Mouse (Mus musculus) thymus, postnatal 25 days (tissue): Measurements from ENCODE around the gene Tulp3.
"Not testable (repeated sequence)": the region's sequence is repeated elsewhere in the genome, so short reads cannot be mapped to it uniquely, and the experiment has no call there.

Source experiments
- DNase-seq: peaks from one replicate; pipeline ENCODE4 v3.0.0; 2022

The Tulp3 gene

DNA sequence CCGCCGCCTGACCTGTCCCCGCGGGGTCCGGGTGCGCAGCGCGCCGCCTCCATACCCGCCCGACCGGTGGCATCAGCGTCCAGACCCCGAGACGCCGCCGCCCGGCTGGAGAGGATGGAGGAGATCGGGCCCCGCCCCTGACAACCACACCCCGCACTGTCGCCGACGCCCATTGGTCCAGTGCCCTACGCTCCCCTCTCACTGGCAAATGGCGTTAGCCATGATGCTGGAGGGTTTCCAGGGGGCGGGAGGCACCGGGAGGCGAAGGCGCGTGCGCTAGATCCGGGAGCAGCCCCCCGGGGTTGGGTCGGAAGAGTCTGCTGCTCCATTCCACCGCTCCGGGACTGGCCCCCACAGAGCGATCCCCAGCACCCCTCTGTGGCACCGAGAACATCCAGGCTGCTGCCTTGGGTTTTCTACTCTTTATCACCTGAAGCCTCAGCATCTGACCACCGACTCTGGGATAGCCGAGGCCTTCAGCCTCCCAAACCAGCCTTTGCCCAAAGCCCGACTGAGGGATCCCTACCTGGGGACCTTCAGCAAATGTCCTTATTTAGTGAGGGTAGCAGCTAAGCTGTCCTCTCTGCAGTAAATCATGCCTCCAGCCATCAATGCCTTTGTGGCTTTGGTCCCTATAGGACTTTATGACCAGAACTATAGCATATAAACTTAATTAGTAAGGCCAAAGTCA lies at the start of gene Tulp3:
Tulp3 (minus strand) TSS at position 126 of the 691 bp plus-strand sequence.
- DNase-seq = peak; percentile 88

DNA sequence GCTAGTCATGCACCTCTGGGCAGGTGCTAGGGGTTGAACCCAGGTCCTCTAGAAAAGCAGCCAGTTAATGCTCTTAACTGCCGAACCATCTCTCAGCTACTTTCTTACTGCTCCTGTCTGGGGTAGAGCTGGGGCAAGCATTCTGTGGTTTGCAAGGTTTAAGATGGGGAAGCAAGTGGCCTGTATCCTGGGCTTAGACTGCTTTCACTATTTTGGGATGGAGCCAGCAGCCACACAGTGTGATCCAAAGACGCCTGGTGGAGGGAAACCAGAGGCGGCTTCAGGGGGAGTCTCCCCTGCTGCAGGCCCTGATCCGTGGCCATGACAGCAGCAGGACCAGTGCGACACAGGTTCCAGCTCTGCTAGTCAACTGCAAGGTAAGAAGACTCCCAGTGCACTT lies 49.1 kb upstream of the Tulp3 start:
- no peak for DNase-seq

DNA sequence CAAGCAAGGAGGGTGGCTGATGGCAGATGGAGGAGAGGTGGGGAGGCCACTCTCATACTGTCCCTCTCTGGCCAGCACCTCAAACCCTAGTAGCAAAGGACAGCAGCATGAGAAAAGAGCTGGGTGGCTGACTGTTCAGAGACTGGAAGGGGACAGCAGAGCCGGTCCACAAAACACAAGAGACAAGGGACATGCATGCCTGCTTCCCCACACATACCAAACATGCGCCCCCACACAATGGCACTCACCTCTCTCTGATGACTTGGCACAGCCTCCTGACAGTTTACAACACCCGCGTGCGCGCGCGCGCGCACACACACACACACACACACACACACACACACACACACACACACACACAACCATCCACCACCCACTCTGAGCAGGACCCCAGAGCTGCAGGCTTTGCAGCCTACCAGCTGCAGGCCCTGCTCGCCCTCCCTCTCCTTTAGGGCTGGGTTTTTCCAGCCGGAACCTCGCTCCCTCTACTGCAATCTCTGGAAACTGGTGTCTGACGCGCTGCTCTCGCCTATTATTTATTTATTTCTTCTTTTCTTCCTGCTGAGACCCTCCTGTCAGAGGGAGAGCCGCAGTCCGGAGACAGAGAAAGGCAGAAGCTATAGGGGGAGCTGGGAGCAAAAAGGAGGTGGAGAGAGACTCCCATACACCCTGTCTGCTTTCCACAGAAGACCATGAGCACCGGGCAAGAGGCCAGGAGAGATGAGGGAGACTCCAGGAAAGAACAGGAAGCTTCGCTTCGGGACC lies 44.0 kb upstream of the Tulp3 start:
- no peak for DNase-seq

DNA sequence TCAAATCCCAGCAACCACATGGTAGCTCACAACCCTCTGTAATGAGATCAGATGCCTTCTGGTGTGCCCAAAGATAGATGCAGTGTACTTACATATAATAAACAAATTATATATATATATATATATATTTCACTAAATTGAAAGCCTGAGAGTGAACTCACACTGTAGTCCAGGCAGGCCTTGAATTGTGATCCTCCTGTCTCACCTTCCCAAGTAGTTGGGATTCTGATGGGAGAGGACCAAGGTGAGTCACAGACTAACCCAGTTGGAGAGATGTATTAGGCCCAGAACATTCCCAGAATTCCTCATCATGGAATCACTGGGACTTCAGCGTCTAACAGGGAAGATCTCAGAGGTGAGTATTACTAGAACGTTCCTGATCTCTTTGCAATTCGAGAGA lies 43.3 kb upstream of the Tulp3 start, which contains the start of gene Nrip2:
Nrip2 (plus strand) TSS at position 301 of the 400 bp plus-strand sequence.
- no peak for DNase-seq

DNA sequence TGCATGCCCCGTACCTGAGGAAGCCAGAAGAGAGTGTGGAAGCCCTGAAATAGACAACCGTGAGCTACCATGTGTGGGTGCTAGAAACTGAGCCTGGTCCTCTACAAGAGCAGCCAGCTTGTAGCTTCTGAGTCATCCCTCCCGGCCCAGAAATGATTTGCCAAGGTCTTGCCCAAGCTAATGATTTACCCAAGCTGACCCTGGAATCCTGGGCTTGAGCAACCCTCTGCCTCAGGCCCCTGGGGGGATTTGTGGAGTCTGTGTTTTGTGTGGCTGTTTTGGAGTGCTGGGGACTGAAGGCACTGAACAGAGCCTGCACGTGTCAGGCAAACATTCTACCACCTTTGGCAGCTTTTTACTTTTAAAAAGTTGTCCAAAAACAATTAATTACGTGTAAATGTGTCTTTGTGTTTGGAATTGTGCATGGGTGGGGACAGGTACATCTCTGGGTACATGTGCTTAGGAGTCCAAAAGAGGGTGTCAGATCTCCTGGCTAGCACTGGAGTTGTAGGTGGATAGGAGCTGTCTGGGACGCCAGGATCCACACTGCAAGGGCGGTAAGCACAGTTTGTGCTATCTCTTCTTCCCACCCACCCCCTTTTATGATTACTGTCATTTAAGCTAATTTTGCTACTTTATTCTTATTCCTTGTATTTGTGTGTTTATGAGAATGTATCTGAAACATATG lies 42.1 kb upstream of the Tulp3 start:
- DNase-seq = no peak

- DNase-seq = no peak
These were observed 35.0 kb upstream of the Tulp3 start for GRCm38 (mm10) chr6:128390683-128391082.

GRCm38 (mm10) chr6:128389185-128389584 lies 33.5 kb upstream of the Tulp3 start:
- no peak for DNase-seq

- no peak for DNase-seq
These were observed 29.4 kb upstream of the Tulp3 start for GRCm38 (mm10) chr6:128385026-128385425.

- no peak for DNase-seq
These were observed 28.1 kb upstream of the Tulp3 start for GRCm38 (mm10) chr6:128383752-128384151.

DNA sequence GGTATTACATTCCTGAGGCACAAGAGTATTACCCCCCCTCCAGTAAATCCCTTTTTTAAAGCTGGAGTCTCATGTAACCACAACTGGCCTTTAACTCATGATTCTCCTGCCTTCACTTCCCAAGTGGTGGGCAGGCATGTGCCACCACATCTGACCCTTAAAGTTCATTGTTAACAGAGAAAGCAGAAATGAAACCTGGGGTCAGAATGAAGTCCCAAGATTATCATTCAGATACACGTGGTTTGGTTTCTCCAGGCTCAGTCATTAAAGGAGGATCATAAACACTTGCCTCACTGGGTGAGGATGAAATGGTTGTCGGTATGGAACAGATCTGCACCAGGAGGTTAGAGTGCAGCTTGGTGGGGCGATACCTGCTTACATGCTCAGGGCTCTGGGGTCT lies 25.6 kb upstream of the Tulp3 start:
- DNase-seq = no peak

- not testable (repeated sequence) for DNase-seq
These were observed 25.0 kb upstream of the Tulp3 start for GRCm38 (mm10) chr6:128380594-128381167.

- DNase-seq = no peak
These were observed 24.0 kb upstream of the Tulp3 start for GRCm38 (mm10) chr6:128379636-128380035.

- no peak for DNase-seq
These were observed 20.9 kb upstream of the Tulp3 start for GRCm38 (mm10) chr6:128376371-128377085.

DNA sequence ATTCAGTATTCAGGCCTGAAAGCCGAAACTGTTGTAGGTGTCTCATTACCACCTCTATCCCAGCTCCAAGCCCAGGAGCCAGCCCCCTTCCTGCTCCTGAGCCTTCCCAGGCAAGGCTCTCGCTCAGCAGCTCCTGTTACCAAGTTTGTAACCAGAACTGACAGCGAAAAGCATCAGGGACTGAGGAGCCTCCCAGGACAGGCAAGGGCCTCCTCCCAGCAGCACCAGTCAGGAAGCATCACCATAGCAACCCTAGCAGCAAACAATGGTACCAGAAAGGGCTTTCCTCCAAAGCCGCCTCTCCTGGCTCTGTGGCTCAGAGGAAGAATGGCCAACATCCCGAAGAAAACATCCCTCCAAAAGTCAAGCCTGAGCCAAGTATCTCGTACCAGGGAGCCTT lies 19.5 kb upstream of the Tulp3 start, which contains the start of the genes Tex52 and Gm44596:
Tex52 (plus strand) TSS at position 265 of the 400 bp plus-strand sequence.
Gm44596 (plus strand) TSS at position 312 of the 400 bp plus-strand sequence.
- DNase-seq = no peak

DNA sequence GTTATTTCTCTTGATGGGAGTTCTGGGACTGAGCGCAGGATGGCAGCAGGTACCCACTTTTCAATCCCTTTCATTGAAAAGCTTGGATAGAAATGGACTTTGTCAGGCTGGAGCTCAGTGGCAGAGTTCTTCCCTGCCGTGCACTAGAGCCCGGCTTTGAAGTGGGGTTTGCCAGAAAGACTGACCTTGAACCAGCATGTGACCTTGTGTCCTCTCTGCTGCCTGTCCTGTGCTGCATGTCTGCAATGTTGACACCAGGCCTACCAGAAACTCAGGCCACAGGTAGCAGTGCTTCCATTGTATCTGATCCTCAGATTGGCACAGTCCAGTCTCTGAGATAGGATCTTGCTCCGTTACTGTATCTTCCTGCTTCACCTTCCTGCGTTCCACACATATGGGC lies 14.4 kb upstream of the Tulp3 start:
- no peak for DNase-seq

DNA sequence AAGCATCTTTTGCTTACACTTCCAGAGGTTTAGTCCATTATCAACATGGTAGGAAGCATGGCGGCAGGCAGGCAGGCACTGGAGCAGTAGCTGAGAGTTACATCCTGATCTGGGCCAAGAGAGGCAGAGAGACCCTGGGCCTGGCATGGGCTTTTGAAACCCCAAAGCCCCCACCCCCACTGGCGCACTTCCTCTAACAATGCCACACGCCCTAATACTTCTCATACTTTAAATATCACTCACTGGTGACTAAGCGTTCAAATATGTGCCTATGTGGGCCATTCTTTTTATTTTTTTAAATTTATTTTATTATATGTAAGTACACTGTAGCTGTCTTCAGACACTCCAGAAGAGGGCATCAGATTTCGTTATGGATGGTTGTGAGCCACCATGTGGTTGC lies 10.8 kb upstream of the Tulp3 start:
- DNase-seq = no peak

- no peak for DNase-seq
These were observed 9.1 kb upstream of the Tulp3 start for GRCm38 (mm10) chr6:128364721-128365120.

- DNase-seq = no peak
These were observed 7.6 kb upstream of the Tulp3 start for GRCm38 (mm10) chr6:128363007-128363825.

GRCm38 (mm10) chr6:128362381-128363006 lies 6.8 kb upstream of the Tulp3 start, which contains the start of the genes Rhno1 and Foxm1:
Gene Rhno1 (minus strand): TSS chr6:128362911.
Gene Foxm1 (plus strand): TSS chr6:128362967.
- DNase-seq = peak; percentile 86

DNA sequence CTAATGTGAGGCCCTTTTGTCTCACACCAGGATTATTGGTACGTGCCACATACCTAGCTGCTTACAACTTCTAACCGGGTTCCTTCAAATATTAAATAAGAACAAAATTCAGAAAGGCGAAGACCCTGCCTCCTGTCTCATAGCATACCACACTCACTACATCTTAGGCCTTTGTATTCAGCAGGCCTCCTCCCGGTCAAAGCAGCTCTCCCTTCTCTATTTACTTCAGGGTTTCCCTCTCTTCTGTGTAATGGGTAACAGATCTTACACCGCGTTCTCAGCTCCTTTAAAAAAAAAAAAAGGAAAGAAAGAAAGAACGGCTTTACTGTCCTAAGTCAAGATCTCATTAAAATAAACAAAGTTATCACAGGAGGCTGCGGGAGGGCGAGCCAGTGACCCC lies 6.2 kb upstream of the Tulp3 start:
- no peak for DNase-seq

GRCm38 (mm10) chr6:128358999-128359398 lies 3.3 kb upstream of the Tulp3 start:
- peak; percentile 76 for DNase-seq
